In genomic region chr10:71857518-71857973, GRCm38 (mm10) we compare ENCODE assay signal across 9 mouse cellular contexts.
A peak's percentile ranks its signal among the peaks of the same experiment; 100 is the strongest.
DNase-seq lines count a peak whose midpoint lies in the region; ATAC-seq and TF ChIP-seq lines count a peak whose summit lies in the region.
"Had no signal": no experiment of that assay in that cellular context is flagged by ENCODE, and none has a peak within 500 bp of the region (broad histone marks: within the 10 kb centered on the region; RNA-seq: fewer than 3 reads in every experiment).

No protein-coding gene starts in this region.

- TF ChIP-seq EP300 in MEL (IDR thresholded peaks at IDR 0.05; ENCODE audit: low read depth in 1 of 2, low read length in 2 of 2), result no peak

- peak; percentile 19; the same call in 1 of the 2 replicates for TF ChIP-seq RAD21 in MEL (IDR thresholded peaks at IDR 0.05; ENCODE audit: low read depth, low read length)

- H3K9me3 ChIP-seq in MEL (replicated peaks; ENCODE audit: insufficient read depth, low read length), result no peaks in the 10 kb centered on the region
- no peaks in the 10 kb centered on the region for H3K9me3 ChIP-seq in hindbrain, embryonic 12.5 days (replicated peaks)
- H3K9me3 ChIP-seq in neural tube, embryonic 12.5 days, result no peaks in the 10 kb centered on the region
- H3K9me3 ChIP-seq: embryonic facial prominence, embryonic 12.5 days had no signal

- WGBS in hindbrain, embryonic 12.5 days, result 34% methylated on average over 8 of the region's 8 CpGs
- WGBS in neural tube, embryonic 12.5 days, result 47% methylated on average over 8 of the region's 8 CpGs

- no peak overlapping the region for H3K9ac ChIP-seq in MEL (ENCODE audit: control insufficient read depth, low read depth, low read length, poor library complexity, severe bottlenecking)
- no peak overlapping the region for H3K9ac ChIP-seq in hindbrain, embryonic 12.5 days
- H3K9ac ChIP-seq in neural tube, embryonic 12.5 days, result 0 out of 2 replicates have a peak overlapping the region, but pooled peaks have one; percentile 8
- H3K9ac ChIP-seq: embryonic facial prominence, embryonic 12.5 days had no signal

- 0 out of 2 replicates have a peak overlapping the region, but pooled peaks have one; percentile 17 for H3K4me2 ChIP-seq in hindbrain, embryonic 12.5 days (replicated peaks)
- H3K4me2 ChIP-seq in neural tube, embryonic 12.5 days (replicated peaks), result 0 out of 2 replicates have a peak overlapping the region, but pooled peaks have one; percentile 12
- H3K4me2 ChIP-seq: embryonic facial prominence, embryonic 12.5 days had no signal

- TF ChIP-seq POLR2A in MEL (IDR thresholded peaks at IDR 0.05; ENCODE audit: control insufficient read depth in 1 of 2, insufficient read depth in 1 of 2, low read depth in 1 of 2, low read length in 2 of 2, poor library complexity in 1 of 2), result no peak

- no peaks in the 10 kb centered on the region for H3K27me3 ChIP-seq in MEL (ENCODE audit: control insufficient read depth in 1 of 2, insufficient read depth in 2 of 2, low read length in 2 of 2)
- no peaks in the 10 kb centered on the region for H3K27me3 ChIP-seq in hindbrain, embryonic 12.5 days
- H3K27me3 ChIP-seq in neural tube, embryonic 12.5 days (replicated peaks), result no peaks in the 10 kb centered on the region
- H3K27me3 ChIP-seq: embryonic facial prominence, embryonic 12.5 days had no signal

- H3K79me2 ChIP-seq in MEL (ENCODE audit: control insufficient read depth, insufficient read depth, low read length, poor library complexity), result no peaks in the 10 kb centered on the region

- H3K27ac ChIP-seq in MEL (ENCODE audit: control insufficient read depth, low read depth, low read length), result no peak overlapping the region
- H3K27ac ChIP-seq in hindbrain, embryonic 12.5 days, result no peak overlapping the region
- no peak overlapping the region for H3K27ac ChIP-seq in neural tube, embryonic 12.5 days
- H3K27ac ChIP-seq: embryonic facial prominence, embryonic 12.5 days had no signal

- no peak overlapping the region for H3K4me3 ChIP-seq in MEL (ENCODE audit: control insufficient read depth in 1 of 2, insufficient read depth in 1 of 2, low read depth in 2 of 2, low read length in 2 of 2)
- H3K4me3 ChIP-seq in hindbrain, embryonic 12.5 days, result no peak overlapping the region
- no peak overlapping the region for H3K4me3 ChIP-seq in neural tube, embryonic 12.5 days
- H3K4me3 ChIP-seq: embryonic facial prominence, embryonic 12.5 days had no signal

- peak in 2 of 3 experiments; percentile 12 to 19; a peak in 1 of 6 replicates for TF ChIP-seq CTCF in MEL (IDR thresholded peaks at IDR 0.05 in 2 of 3, conservative IDR thresholded peaks at IDR 0.05 in 1 of 3; ENCODE audit: control insufficient read depth in 1 of 3, insufficient read depth in 1 of 3, low read depth in 2 of 3, low read length in 3 of 3, poor library complexity in 1 of 3, severe bottlenecking in 1 of 3)

- peak; percentile 0 for DNase-seq in 3134 (ENCODE audit: extremely low read depth, insufficient read length, low spot score)
- DNase-seq in MEL (ENCODE audit: low read depth, low spot score), result peak; percentile 2
- peak; percentile 54 to 70 for DNase-seq in cerebellum, postnatal 25 days
- DNase-seq in left cerebral cortex, adult 8-10 months (ENCODE audit: low spot score in 2 of 2), result peak; percentile 25 to 35
- DNase-seq in c-Kit-positive CD71-positive TER-119-positive erythroid progenitor cells, embryonic 14.5 days (ENCODE audit: low spot score), result no peak
- no peak for DNase-seq in spleen, adult 12 weeks (ENCODE audit: low spot score)

- ATAC-seq in hindbrain, embryonic 12.5 days (ENCODE audit: low FRiP score), result peak; percentile 88
- peak; percentile 41; the same call in 1 of the 2 replicates for ATAC-seq in neural tube, embryonic 12.5 days (ENCODE audit: low FRiP score, low read depth)

- H3K4me1 ChIP-seq in MEL (ENCODE audit: control insufficient read depth in 1 of 2, insufficient read depth in 2 of 2, low read length in 2 of 2), result no peaks in the 10 kb centered on the region
- H3K4me1 ChIP-seq in hindbrain, embryonic 12.5 days, result peaks cover 5% of the 10 kb centered on the region; the same call in 1 of the 2 replicates
- no peaks in the 10 kb centered on the region for H3K4me1 ChIP-seq in neural tube, embryonic 12.5 days
- H3K4me1 ChIP-seq: embryonic facial prominence, embryonic 12.5 days had no signal

- no peaks in the 10 kb centered on the region for H3K36me3 ChIP-seq in MEL (ENCODE audit: control insufficient read depth in 1 of 2, insufficient read depth in 2 of 2, low read length in 2 of 2)
- H3K36me3 ChIP-seq in hindbrain, embryonic 12.5 days, result no peaks in the 10 kb centered on the region
- no peaks in the 10 kb centered on the region for H3K36me3 ChIP-seq in neural tube, embryonic 12.5 days
- H3K36me3 ChIP-seq: embryonic facial prominence, embryonic 12.5 days had no signal

TF ChIP-seq in MEL, 35 proteins besides CTCF, POLR2A, EP300 and RAD21:
- TF ChIP-seq UBTF (IDR thresholded peaks at IDR 0.05; ENCODE audit: borderline replicate concordance, insufficient read depth, low read depth, low read length), result no peak
- no peak for TF ChIP-seq MAX (IDR thresholded peaks at IDR 0.05; ENCODE audit: low read length)
- TF ChIP-seq POLR2AphosphoS5 (IDR thresholded peaks at IDR 0.05; ENCODE audit: borderline replicate concordance, low read depth, low read length), result no peak
- TF ChIP-seq ETS1 (IDR thresholded peaks at IDR 0.05; ENCODE audit: low read depth, low read length), result no peak
- TF ChIP-seq ZC3H11A (IDR thresholded peaks at IDR 0.05; ENCODE audit: low read depth, low read length), result no peak
- no peak for TF ChIP-seq MAZ (IDR thresholded peaks at IDR 0.05; ENCODE audit: low read depth, low read length)
- no peak for TF ChIP-seq POLR2AphosphoS2 (IDR thresholded peaks at IDR 0.05; ENCODE audit: low read length)
- no peak for TF ChIP-seq CHD1 (IDR thresholded peaks at IDR 0.05; ENCODE audit: low read depth, low read length)
- TF ChIP-seq TBP (IDR thresholded peaks at IDR 0.05; ENCODE audit: low read depth, low read length), result no peak
- no peak for TF ChIP-seq HCFC1 (IDR thresholded peaks at IDR 0.05; ENCODE audit: low read depth, low read length)
- no peak for TF ChIP-seq TAL1 (IDR thresholded peaks at IDR 0.05; ENCODE audit: low read length)
- no peak for TF ChIP-seq MAFK (IDR thresholded peaks at IDR 0.05; ENCODE audit: borderline replicate concordance, low read depth, low read length)
- TF ChIP-seq CHD2 (IDR thresholded peaks at IDR 0.05; ENCODE audit: low read length), result no peak
- TF ChIP-seq SIN3A (IDR thresholded peaks at IDR 0.05; ENCODE audit: low read length), result no peak
- TF ChIP-seq USF1 (IDR thresholded peaks at IDR 0.05; ENCODE audit: low read depth, low read length), result no peak
- no peak for TF ChIP-seq RCOR1 (IDR thresholded peaks at IDR 0.05; ENCODE audit: low read depth, low read length)
- TF ChIP-seq NELFE (IDR thresholded peaks at IDR 0.05; ENCODE audit: low read depth, low read length), result no peak

Comparison
In these comparisons a context has a peak if more than half of its experiments do, and no peak if none do; other contexts are left out.
1. DNase-seq: peak in 3134 (single experiment), MEL (single experiment), cerebellum, postnatal 25 days (2 of 2) and left cerebral cortex, adult 8-10 months (2 of 2); none in c-Kit-positive CD71-positive TER-119-positive erythroid progenitor cells, embryonic 14.5 days (single experiment) and spleen, adult 12 weeks (single experiment).